Mouse (Mus musculus) urinary bladder, postnatal 25 days (tissue): ENCODE data around the gene Plxnc1.

Experiments
- DNase-seq: peaks from one replicate; pipeline ENCODE4 v3.0.0; 2022; ENCODE audit warnings: low spot score

Plxnc1 gene

DNA sequence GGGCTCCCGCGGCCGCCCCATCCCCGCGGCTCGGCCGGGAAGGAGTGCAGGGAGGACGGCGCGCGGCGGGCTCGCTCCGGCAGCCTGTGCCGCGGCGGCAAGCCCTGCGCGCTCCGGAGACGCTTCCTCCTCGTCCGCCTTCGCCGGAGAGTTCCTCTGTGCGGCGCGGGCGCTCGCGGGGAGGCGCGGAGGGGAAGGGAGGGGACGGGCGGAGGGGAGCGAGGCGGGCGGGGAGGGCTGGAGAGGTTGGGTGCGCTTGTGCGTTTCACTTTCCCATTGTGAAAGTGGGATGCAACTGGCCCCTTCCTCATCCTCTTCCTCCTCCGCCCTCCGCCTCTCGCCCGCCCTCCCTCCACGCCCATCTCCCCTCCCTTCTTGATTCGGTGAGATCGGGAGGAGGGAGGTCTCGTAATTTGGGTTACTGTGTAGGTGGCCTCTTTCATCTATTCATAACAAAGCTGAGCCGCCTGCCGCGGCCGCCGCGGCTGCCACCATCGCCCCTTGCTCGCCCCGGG is at the start of gene Plxnc1:
TSS of gene Plxnc1 (minus strand) at position 145 of the 515 bp plus-strand sequence.
- peak; percentile 18 for DNase-seq

DNA sequence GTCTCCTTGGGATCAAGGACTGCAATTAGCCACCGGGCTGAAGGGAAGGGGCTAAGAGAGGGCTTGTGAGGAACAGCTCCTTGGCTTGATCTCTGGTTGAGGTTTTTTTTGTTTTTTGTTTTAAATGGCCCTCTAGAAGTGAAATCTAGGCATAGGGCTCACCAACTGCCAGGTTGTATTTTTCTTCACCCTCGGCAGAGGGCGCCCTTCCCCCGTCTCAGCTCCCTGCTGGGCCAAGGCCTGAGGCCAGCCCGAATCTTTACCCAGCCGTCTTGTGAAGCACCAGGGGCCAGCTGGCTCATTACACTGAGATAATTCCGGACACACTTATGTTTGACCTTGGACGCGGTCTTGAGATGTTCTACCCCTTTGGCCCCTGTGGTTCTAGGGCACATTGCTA is 47.5 kb upstream of the Plxnc1 start:
- peak; percentile 81 for DNase-seq

DNA sequence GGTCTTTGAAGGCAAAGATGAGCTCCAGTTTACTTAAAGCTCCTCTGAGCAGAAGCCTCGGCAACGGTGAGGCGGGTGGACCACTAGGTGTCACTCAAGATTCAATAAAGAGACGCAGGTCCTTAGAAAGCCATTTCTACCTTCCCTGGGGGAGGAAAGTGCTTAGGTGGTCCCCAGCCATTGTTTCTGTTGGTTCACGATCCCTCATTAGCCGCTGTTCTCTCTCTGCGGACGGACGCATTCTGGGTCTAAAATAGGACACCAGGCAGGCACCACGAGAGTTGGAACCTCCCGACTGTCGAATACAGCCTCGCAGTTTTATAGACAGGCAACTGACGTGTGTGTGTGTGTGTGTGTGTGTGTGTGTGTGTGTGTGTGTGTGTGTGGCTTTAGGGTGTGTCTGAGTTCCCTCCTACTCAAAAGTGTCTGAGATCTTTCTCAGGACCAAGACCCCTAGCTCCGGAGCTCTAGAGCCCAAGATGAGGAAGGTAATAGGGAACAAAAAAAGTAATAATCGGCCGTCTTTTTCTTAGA is 47.0 kb upstream of the Plxnc1 start:
- DNase-seq: peak; percentile 29

DNA sequence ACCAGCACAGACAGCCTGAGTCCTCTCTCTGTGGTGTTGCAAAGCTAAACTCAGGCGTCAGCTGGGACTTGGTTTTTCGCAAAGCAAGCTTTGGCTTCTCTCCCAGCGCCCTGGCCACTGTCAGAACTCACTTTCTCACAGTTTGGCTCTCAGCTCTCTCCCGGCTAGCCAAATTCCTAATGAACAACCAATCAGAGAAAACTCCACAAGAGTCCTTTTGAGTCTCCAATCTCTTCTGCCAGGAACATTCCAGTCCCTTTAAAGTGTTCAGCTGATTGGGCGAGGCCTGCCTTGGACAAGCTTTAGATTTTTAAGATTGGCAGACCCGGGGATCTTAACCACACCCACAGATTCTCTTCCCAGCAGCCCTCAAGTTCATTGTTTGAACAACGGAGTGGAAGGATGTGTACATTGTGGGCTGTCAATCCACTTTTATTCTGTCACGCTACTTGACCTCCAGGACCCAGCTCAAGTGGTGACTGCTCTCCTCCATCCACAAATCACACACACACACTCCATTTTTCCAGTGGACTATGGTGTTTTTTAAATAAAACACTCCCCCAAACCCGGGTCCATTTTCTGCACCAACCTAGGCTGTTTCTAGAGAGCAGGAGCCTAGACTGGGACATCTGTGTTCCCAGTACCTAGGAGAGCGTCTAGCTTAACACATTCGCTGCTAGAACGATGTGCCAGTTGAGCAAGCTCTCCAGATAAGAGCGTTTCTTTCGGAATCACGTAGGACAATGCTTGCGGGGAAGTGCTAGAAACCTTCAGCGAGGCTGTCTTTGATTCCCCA is 46.3 kb upstream of the Plxnc1 start:
- peak; percentile 65 for DNase-seq

DNA sequence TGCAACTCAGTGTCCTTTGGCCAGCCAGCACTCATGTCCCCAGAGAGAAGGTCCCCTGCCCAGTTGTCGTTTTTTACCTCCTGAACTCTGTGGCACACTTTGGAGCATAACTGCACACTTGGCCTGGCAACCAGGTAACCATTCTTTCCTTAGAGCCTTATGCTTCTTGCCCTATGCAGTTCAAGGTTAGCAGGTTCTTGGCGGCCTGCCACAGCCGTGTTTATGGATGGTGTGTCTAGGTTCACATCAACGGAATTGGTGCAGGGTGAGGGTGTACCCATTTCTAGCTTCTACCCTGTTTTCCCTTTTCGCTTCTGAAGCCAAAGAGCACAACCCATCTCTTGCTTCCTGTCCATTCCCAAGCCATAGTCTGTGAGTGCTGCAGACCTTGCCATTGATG is 44.7 kb upstream of the Plxnc1 start:
- no peak for DNase-seq

DNA sequence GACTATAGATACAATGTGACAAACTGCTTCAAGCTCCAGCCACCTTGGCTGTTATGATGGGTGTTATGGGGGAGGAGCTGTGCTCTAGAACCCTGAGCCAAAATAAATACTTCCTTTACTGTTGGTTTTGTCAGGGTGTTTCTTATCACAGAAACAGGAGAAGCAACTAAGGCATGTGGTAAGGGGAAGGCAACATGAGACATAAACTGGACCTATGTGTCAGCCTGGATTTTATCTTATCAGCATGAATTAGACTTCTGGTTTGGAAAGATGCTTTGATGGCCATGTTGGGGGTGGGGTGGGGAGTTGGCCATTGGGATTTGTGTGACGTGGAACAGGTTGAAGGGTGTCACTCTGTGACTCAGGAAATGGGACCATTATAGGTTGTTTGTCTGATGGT is 40.5 kb upstream of the Plxnc1 start:
- no peak for DNase-seq

DNA sequence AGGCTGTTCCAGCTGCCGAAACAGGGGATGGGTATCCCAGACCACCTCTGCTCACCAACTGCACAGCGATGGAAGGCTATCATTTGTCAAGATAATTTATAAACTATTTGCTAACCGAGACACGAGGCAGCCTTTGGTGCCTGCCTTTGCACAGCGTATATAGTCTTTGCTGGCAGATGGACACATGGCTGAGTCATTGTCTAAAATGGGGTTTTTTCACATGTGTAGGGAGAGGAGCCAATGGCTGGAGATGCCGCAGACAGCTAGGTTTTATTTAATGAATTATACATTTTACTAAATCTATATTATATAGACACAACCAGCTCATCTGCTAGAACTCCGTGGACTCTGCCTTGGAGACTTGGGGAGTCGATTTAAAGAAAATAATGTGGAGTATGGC is 37.9 kb upstream of the Plxnc1 start:
- DNase-seq: no peak

DNA sequence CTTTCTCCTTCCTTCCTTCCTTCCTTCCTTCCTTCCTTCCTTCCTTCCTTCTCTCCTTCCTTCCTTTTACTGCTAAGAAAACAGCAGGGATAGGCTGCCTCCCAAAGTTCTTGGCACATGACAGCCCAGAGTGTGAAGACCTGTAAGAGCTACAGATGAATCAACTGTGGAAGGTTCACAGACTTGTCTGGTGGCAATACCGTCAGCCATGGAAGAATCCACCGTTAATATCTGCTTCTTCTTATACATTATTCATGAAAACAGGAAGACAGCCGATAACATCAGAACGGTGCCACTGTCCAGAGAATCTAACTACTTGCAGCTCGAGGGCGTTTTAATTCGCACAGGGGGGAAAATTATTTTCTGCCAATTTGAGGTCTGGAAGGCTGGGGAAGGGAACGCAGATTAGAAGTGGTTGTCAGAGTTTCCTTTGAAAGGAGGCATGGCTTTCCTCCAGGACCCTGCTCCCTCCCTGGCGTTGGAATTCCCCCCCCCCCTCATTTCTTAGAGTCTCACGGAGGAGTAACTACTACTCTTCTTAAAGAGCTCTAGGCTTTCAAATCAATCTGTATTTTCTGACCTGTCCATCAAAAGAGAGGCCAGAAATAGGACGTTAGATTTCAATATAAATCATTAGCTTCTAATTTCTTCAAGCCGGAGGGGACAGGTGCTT is 37.0 kb upstream of the Plxnc1 start:
- DNase-seq: no peak

DNA sequence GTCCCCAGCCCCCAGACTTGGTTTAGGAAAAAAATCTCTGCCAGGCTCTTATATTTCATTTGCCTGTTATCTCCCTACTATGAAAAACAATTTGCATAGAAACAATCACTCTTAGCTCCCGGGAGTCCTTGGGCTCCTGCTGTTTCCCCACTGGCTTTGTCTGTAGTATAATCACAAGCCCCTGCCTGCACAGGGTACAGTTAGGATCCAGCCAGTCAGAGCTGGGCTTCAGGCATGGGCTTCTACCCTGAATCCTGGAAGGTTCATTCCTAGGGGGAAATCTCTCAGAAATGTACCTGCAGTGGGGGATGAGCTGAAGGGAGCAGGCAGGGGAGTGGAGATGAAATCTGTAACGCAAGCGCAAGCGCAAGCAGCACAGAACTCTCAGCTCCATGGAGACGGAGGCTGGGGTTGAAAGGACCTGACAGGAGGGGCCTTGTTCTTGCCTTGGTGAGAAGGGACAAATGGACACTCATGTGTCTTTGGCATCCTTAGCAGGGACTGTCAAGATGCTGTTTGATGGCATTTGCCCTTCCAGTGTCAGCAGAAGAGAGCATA is 33.7 kb upstream of the Plxnc1 start:
- DNase-seq: no peak

DNA sequence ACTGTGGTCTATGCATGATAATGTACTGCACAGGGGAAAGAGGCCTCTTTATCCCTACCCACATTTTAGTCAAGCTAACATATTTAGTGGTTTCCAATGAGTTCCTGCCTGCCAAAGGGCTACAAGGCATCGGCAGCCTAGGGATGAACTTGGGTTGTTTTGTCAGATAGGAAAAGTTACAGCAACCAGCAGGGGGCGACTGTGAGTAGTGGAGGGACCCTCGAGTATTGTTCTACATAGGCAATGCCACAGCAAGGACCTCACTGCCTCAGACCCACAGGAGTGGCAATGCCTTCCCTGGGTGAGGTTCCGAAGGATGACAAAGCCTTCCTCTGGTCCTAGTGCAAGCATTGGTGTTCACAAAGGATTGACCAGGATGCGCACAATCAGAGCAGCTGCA is 31.7 kb upstream of the Plxnc1 start:
- no peak for DNase-seq

DNA sequence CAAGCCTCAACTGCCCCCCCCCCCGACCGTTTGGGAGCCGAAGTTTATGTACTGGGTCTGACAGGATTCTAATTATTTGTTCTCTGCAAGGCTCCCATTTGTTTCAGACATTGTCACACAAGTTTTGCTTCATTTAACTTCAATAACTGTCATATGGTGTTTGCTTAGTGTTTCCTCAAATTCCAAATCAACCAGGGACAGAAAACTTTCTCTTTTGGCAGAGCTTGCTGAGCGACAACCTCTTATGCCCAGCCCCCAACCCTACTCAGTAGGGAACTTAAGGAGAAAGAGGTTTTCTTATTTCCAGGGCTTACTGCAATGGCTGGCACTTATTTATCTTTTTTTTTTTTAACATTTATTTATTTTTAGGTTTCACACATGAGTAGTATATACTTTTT is 30.5 kb upstream of the Plxnc1 start:
- DNase-seq: no peak

DNA sequence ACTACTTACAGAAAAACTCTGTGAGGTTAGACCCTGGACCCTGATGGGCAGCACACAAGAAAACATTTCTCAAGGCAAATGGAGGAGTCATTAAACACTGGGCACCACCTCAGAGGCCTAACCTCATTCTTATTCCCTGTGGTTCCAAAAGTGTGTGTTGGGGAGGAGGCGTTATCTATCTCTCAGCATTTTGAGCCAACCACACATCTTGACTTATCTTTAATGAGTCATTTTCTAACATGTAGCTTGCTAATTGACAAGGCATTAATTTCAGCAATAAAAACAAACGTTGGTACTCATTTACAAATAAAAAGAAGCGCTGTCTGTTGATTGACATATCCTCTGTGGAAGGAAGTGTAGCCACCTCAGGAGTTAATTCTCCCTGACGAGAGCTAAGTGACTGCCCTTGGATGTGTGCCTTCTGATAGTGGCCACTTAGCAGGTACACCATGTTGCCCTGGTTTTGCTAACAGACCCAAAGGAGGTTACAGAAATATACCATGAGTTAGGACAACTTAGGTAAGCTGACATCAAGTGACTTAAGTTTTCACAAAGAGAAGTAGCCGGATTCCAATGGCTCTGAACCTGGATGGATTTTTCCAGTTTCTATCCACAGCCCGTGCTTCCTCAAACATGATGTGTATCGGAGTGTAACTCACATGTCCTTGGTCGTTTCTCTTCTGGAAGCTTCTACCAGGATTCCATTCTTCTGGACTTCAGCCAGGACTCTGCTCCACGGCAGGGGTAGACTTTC is 29.9 kb upstream of the Plxnc1 start:
- DNase-seq: no peak

DNA sequence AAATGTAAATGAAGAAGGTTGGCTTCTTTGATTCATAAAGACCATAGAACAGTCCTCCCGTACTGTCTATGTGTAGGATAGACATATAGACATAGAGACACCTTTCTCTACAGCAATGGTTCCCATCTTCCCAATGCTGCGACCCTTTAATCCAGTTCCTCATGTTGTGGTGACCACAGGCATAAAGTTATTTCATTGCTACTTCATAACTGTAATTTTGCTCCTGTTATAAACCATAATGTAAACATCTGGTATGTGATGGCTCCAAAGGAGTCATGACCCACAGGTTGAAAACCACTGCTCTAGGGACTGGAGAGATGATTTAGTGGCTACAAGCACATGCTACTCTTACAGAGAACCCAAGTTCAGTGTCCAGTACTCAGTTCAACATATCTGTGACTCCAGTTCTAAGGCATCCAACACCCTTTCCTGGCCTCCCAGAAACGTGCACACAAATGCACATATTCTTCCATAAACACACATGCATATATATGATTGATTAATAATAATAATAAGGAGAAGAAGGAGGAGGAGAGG is 27.1 kb upstream of the Plxnc1 start:
- no peak for DNase-seq

DNA sequence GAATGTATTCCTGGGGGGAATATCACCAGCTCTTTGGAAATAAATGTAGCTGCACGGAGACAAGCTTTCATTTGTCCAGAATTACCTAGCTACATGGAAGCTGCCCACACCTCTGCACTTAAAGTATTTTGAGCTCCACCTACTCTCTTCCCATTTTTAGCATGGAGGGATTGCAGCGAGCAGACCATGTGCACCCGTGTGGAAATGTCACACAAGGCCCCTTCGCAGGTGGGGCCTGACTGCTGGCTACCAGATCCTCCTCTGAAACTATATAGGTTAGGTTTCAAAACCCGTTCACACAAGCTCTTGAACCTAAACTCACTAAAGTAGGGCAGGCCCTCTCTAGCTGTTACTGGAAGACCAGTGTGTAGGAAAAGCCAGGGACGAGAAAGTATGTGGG is 25.6 kb upstream of the Plxnc1 start:
- DNase-seq: no peak

DNA sequence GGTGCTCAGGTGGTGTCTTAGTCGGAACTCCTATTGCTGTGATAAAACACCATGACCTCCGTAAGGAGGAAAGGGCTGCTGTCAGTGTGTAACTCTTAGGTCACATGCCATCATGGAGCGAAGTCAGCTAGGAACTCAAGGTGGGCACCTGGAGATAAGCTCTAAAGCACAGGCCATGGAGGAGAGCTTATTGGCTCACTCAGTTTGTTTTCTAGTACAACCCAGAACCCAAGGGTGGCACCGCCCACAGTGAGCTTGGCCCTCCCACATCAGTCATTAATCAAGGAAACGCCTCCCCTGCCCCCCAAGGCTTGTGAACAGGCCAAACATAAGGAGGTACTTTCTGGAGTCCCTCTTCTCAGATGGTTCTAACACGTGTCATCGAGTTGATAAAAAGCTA is 22.8 kb upstream of the Plxnc1 start:
- DNase-seq: no peak

DNA sequence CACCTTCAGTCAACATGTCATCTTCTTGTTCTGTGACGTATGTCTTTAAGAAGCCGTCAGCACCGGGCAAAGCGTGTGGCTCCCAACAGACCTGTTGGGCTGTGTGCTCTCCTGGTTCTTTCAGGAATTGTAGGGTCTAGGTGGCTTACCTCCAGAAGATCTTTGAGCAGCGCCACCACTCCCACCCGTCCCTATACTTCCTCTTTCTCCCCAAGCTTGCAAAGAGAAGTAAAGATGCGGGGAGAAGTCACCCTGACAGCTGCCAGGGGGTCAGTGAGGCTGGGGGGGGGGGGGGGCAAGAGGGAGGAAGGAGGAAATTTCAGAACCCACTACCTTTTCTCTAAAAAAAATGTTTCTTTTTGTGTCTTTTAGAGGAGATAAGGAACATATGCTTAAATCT is 22.2 kb upstream of the Plxnc1 start:
- no peak for DNase-seq

DNA sequence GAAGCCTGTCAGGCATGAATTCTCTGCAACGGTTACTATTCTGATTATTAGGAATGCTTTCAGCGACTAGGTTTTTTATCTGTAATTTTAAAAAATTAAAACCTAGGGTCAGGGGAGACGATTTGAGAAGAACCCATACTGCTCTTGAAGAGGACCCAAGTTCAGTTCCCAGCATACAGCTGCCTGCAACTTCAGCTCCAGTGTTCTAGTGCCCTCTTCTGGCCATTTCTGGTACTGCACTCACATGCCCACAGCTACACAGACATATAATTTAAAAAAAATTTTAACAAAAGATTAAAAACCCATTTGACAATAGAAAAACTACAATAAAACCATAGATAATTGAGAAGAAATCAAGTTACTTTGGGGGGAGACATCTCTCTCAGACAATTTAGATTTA is 20.5 kb upstream of the Plxnc1 start:
- no peak for DNase-seq

DNA sequence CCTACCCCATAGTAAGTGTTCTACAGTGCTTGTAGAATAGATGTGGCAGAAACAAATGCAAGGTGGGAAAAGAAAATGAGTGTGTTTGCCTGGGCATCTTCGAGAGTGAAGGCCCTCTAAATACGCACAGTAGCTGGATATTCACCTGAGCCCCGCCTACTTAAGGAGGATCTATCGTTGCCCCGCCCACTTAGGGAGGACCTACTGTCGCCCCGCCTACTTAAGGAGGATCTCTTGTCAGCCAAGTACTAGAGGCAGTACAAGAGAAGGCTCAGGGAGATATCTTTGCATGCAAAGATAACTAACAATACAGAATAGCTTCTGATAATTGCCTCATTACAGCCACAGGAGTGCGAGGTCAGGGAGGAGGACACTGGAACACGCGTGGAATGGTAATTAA is 17.4 kb upstream of the Plxnc1 start:
- DNase-seq: no peak

DNA sequence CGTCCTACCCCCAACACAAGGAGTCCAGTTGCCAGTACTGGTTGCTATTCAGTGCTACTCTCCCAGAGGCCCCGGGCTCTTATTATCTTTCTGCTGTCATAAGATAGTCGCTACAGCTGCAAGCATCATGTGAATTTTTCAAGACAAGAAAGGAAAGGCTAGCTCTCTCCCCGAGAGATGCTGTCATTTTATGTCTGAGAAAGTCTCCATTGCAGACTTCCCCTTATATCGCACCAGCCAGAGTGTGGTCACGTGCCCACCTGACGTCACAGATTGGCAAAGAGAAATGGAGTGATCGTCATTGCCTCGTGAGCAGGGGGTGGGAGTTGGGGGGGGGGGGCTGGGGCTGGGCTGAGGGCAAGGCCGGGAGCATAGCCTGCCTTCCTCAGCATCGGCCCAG is 16.6 kb upstream of the Plxnc1 start:
- DNase-seq: no peak

DNA sequence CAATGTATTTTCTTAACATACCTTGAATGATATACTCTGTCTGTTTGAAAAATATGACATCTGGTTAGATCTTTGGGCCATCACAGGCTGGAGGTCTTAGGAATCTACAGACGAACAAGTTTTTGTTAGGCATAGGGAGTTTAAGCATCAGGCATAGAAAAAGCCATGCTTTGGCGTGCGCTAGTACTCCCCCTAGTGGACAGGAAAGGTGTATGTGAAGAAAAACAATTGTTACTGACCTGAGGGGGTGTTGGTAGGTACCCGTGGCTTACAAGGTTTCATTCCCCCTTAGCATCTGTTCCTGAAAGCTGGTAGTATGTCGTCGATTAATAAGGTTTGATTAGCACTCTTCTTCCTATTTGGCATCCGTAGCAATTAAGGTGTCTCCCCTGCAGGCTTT is 13.7 kb upstream of the Plxnc1 start:
- DNase-seq: peak; percentile 48

DNA sequence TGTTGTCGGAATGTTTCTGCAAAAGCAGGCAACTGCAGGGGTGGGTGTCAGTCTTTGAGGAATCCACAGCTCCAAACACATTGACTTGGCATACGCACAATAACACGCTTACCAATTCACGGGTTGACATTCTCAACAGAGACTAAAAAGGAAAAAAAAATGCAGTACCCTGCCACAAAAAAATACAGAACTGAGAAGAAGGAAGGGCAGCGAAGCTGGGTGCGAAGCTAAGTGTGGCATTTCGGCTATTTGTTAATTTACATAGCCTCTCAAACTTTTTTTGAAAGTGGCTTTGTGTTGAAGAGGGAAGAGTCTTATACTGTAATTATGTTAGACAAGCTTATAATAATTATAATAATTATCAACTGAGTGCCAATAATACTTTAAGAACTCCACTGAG is 13.1 kb upstream of the Plxnc1 start:
- no peak for DNase-seq
